Mouse (Mus musculus) activated CD4-positive, CD25-positive, alpha-beta regulatory T cell, adult 9 weeks (primary cell): Measurements from ENCODE around the gene Sdr39u1. TPM values are rescaled to one million over a fixed set of nuclear protein-coding genes. Genes with fewer than 3 reads are reported as not detected.

ENCODE experiments used
- polyA plus RNA-seq: library from polyadenylated mRNA; unstranded; fragments of 100-300 nt; shearing (Covaris generic); gene quantifications from one replicate; pipeline ENCODE4 v1.2.1, GENCODE M21; 2017

Sdr39u1 gene
- polyA plus RNA-seq, result 75.8 TPM

GRCm38 (mm10) chr14:55899701-55900413 lies at the start of gene Sdr39u1:
Sdr39u1 (minus strand) TSS chr14:55900293.

GRCm38 (mm10) chr14:55944575-55944974 lies 44.5 kb upstream of the Sdr39u1 start, which contains the start of gene Cma1:
Cma1 (minus strand) TSS chr14:55944675.

DNA sequence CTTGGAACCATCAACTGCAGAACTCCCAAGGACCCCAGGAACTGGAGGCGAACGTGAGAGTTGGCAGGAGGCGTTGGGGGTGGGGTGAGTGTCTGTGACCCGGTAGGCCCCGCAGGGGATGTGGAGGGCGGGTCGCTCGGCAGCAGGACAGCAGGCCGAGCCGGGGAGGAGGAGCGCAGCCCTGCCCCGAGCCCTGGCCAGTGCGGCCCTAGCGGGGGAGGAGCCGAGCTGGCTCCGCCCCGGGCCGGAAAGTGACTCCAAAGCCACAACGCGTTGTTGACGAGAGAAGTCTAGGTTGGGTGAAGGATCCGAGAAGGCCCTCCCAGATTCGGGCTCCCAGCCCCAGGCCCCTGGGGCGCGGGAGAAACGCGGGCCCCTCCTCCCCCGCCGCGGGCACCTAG lies 15.4 kb downstream of the Sdr39u1 start, which contains the start of gene Khnyn:
TSS of gene Khnyn (plus strand) at position 235 of the 401 bp plus-strand sequence.

DNA sequence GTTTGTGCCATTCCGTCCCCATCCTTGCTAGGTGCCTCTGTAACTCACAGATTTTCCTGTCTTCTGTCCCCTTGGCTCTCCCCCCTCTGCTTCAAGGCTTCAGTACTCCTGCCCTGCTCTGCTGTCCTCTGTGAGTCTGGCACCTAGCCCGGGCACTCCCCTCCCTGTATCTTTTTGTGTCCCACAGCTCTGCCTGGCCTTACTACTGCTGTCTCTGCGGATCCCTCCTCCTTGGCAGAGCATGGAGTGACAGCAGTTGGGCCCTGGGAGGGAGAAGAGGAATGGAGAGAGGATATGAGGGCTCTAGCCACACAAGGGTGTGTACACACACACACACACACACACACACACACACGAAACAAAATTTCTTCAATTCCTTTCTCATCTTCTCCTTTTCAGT lies 15.9 kb downstream of the Sdr39u1 start, which contains the start of gene Cbln3:
TSS of gene Cbln3 (minus strand) at position 227 of the 400 bp plus-strand sequence.

GRCm38 (mm10) chr14:55853621-55854285 lies 46.3 kb downstream of the Sdr39u1 start, which contains the start of gene Nynrin:
Nynrin (plus strand) TSS chr14:55854010.

Other genes with a start within 250 kb of the Sdr39u1 start
- gene Mdp1, start 239.8 kb downstream of the Sdr39u1 start, polyA plus RNA-seq, result 120 TPM
- gene Gmpr2, start 228.4 kb downstream of the Sdr39u1 start, polyA plus RNA-seq, result 49.3 TPM
- gene Nedd8, start 228.2 kb downstream of the Sdr39u1 start, polyA plus RNA-seq, result 452 TPM
- 62.3 TPM for gene Tinf2, start 218.5 kb downstream of the Sdr39u1 start, polyA plus RNA-seq
- 0.39 TPM for gene Tgm1, start 186.4 kb downstream of the Sdr39u1 start, polyA plus RNA-seq
- gene Rabggta, start 178.0 kb downstream of the Sdr39u1 start, polyA plus RNA-seq, result 71.3 TPM
- gene Dhrs1, start 154.6 kb downstream of the Sdr39u1 start, polyA plus RNA-seq, result 56.9 TPM
- 15.6 TPM for gene Nop9, start 154.6 kb downstream of the Sdr39u1 start, polyA plus RNA-seq
- not detected for gene Cideb, start 141.8 kb downstream of the Sdr39u1 start, polyA plus RNA-seq
- not detected for gene Ltb4r2, start 138.9 kb downstream of the Sdr39u1 start, polyA plus RNA-seq
- 3.1 TPM for gene Ltb4r1, start 134.3 kb downstream of the Sdr39u1 start, polyA plus RNA-seq
- gene Adcy4, start 116.2 kb downstream of the Sdr39u1 start, polyA plus RNA-seq, result 0.11 TPM
- 81.9 TPM for gene Ripk3, start 111.4 kb downstream of the Sdr39u1 start, polyA plus RNA-seq
- not detected for gene Nfatc4, start 77.1 kb downstream of the Sdr39u1 start, polyA plus RNA-seq
- gene Nynrin, start 46.3 kb downstream of the Sdr39u1 start, polyA plus RNA-seq, result 1.5 TPM
- gene Cbln3, start 15.9 kb downstream of the Sdr39u1 start, polyA plus RNA-seq, result not detected
- gene Khnyn, start 15.3 kb downstream of the Sdr39u1 start, polyA plus RNA-seq, result 115 TPM
- gene Cma1, start 44.4 kb upstream of the Sdr39u1 start, polyA plus RNA-seq, result not detected
- not detected for gene Cma2, start 50.7 kb upstream of the Sdr39u1 start, polyA plus RNA-seq
- not detected for gene Mcpt1, start 117.7 kb upstream of the Sdr39u1 start, polyA plus RNA-seq
- not detected for gene Mcpt9, start 130.2 kb upstream of the Sdr39u1 start, polyA plus RNA-seq
- gene Mcpt2, start 141.7 kb upstream of the Sdr39u1 start, polyA plus RNA-seq, result not detected
- gene Mcpt4, start 162.0 kb upstream of the Sdr39u1 start, polyA plus RNA-seq, result not detected
- not detected for gene Mcpt8, start 185.0 kb upstream of the Sdr39u1 start, polyA plus RNA-seq
- not detected for gene Ctsg, start 202.3 kb upstream of the Sdr39u1 start, polyA plus RNA-seq
- gene Gzme, start 220.3 kb upstream of the Sdr39u1 start, polyA plus RNA-seq, result not detected
- gene Gzmd, start 232.3 kb upstream of the Sdr39u1 start, polyA plus RNA-seq, result not detected